Mouse (Mus musculus) lung, adult 18-20 months (tissue): ENCODE measurements around the gene Pdcd1lg2.

ENCODE experiments used
- DNase-seq, 2 experiments: peaks; one replicate each; pipeline ENCODE4 v3.0.0; 2022; ENCODE audit warnings: mixed read lengths in 2 of 2

Pdcd1lg2 gene

DNA sequence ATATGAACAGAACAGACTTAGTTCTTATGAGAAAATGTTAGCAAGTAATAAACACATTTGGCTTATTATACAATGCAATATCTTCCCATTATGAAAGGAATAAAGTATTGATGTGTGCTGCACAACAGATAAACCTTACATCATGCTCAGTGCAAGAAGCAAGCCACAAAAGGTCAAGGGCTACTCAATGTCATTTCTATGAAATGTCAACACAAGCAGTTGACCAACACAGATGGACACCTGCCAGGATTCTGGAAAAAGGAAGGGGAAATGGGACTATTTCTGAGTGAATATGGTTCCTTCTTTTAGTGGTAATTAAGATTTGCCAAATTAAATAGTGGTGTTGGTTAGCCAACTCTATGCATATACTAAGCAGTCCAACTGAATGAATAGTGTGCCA is 9.2 kb downstream of the Pdcd1lg2 start:
- peak; percentile 21 to 50 for DNase-seq

DNA sequence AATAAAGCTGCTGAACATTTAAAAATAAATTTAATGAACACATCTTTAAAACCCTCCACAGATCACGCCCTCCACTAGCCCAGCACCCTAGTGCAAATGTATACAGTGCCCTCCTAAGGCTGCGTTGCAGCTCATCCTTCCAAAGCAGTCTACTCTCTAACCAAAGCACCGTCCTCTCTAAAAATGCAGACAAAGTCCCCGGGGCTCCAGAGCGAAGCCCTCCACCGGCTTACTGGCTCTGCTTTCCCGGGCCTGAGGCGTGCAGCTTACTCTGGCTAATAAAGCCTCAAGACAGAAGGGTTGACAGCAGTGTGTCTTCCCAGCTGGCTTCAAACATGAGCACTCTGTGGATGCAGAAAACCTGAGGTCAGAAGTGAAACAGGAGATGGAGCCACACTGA is 9.7 kb downstream of the Pdcd1lg2 start:
- DNase-seq, result no peak

DNA sequence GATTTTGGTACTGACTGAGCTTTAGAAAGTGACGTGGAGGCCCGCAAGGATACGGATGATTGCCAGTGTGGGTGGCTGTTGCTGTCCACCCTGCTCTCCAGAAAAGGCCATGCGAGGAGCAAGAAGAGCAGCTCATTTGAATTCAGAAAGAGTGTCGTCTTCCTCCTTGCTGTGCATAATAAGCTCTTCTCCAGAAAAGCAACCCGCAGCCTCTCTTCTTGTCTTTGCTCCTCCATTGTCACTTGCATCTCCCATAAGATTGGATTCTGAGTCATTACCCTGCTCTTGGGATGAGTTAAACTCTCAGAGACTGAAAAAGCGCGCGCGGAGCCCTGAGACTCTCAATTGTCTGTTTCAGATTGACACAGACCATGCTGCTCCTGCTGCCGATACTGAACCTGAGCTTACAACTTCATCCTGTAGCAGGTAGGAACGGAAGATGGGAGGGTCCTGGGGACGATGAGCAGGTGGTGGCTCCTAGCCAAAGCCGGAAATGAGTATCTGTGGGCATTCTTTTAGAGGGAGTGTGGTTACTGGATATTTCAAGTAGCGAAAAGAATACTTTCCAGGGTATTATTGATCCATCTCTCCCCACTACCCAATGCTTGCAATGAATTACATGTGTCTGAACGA is 11.4 kb downstream of the Pdcd1lg2 start:
- DNase-seq, result no peak

DNA sequence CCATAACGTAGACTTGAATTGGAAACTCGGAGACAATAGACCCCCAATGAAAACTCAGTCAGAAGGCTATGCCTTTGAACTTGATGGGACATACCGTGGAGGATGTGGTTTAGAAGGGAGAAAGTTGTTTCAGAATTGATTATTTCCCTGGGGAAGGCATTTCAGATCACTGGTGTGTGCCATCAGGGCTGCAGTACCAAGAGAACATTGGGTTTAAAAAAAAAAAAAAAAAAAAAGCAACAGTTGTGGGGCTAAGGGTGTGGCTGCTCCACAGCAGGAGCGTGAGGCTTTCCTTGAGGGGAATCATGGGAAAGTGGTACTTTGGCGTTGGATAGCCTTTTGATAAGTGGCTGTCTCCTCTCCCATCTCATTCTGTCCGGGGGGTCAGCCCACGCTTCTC is 12.1 kb downstream of the Pdcd1lg2 start:
- no peak for DNase-seq

DNA sequence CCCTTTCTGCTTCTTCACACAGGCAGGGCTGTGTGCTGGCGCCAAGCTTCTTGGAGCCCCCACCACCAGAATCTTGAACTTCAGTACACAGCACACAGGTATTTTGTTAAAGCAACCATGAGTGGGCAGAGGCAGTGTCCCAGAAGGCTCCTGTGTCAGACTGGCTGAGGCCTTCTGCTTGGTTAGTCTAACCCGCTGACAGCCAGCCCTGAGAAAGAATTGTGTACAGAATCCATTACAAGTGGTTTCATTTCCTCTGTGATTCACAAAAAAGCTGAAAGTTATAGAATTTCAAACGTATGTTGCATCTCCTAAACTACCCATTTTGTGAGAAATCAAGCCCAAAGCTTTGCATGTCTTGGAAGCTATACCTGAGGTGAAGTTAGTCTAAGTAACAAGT is 19.8 kb downstream of the Pdcd1lg2 start:
- DNase-seq, result no peak

DNA sequence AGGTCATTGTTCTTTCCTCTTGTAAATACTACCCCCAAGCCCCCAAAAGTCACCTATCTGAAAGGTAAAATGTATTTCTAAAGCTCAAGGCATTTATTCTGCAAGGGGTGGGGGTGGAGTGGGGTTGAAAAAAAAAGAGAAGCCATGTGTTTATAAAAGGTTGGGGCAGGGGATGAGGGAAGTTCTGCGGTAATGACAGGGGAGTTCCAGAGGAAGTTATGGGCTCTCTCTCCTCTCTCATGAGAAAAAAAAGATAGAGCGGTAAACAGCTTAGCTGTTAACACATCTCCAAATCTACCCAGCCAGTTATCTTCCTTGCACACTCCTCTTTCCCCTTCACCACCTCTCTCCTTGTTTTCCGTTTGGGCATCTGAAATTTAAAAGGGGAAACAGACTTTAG is 20.2 kb downstream of the Pdcd1lg2 start:
- DNase-seq, result no peak

DNA sequence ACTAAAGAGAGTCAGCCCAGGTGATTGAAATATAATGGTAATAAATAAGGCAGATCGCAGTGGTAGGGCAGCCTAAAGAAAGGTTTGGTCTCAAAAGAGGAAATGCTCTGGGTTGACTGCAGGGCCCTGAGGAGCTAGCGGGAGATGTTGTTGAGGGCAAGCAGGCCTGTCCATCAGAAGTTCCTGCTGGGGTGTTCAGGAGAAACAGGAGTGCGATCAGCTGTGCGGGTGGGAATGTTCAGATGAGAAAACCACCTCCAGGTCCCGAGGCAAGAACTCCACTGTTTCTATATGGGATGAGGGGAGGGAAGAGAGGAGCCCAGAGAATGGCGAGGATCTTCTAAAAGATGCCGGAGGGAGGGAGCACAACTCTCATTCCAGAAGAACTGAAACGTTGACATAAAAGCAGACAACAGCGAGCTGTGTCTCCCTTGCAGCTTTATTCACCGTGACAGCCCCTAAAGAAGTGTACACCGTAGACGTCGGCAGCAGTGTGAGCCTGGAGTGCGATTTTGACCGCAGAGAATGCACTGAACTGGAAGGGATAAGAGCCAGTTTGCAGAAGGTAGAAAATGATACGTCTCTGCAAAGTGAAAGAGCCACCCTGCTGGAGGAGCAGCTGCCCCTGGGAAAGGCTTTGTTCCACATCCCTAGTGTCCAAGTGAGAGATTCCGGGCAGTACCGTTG is 26.2 kb downstream of the Pdcd1lg2 start:
- DNase-seq, result no peak

DNA sequence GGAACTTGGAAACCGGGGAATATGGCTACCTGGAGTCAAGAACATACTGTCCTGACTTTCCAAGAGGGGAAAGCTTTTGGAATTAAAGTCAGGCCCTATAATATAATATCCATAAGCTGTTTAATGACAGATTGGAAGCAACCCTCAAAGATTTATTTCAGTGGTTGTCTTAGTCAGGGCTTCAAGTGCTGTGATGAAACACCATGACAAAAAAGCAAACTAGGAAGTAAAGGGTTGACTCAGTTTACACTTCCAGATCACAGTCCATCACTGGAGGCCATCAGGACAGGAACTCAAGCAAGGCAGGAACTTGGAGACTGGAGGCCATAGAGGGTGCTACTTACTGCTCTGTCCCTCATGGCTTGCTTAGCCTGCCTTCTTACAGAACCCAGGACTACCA is 27.1 kb downstream of the Pdcd1lg2 start:
- DNase-seq, result no peak

DNA sequence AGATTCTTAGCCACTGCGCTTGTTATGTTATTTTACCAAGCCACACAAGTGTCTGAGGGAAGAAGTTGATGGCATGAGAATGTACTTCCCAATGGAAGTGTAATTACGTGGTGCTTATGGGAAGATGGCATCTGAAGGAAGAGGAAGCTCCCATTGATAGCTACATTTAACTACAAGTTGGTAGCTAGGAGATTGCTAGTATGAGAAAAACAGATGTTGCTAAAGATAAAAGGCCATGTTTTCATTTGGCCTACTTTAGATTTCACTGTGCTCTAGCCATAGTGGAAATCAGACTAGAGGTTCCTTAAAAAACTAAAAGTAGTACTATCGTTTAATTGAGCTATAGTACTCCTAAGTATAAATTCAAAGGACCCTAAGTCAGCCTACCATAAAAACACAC is 28.5 kb downstream of the Pdcd1lg2 start:
- no peak for DNase-seq

DNA sequence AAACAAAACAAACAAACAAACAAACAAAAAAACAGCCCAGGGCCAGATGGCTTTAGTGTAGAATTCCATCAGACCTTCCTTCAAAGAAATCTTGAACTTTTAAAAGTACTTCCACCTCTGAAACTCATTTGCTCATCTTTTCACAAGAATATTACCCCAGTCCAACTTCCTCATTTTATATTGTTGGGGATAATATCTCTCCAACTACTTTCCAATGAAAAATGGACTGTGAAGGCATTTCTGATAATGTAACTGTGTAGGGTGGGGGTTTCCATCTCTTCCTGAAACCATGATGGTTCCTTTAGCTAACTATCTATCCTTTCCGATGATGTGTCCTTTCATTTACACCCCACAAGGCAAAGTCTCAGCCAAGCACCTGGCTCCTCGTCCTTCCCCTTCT is 31.8 kb downstream of the Pdcd1lg2 start:
- no peak for DNase-seq

DNA sequence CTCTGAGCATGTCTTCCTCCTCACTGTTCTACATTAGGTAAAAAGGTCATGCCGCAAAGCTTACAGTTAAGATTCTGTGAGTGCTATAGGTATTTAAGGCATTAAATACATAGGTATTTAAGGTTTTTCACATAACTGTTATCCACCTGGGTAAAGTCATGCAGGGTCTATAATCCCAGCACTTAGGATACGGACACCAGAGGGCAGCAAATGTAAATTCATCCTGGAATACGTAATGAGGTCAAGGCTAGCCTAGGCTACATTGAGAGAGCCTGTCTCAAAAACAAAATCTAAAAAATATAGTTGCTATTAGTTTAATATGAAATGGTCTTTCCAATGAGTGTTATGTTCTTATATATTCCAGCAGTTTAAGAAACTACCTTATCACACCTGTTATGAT is 33.6 kb downstream of the Pdcd1lg2 start:
- DNase-seq, result no peak

DNA sequence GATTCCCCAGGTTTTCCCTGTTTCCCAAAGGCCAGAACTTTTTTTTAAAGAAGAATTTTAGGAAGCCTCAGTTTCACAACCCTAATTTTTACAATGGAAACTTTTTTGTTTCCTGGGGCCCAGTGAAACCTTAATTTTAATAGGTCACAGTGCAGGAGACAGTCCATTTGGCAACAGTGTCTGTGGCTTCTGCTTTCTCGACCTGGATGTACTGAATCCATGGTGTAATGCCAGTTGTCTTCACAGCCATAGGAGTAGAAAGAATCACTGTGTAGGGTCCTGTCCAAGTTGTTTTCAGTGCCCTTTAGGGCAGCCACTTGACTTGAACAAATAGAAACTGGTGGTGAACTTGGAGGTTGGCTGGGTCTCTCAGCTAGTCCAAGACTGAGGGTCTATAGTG is 37.7 kb downstream of the Pdcd1lg2 start:
- DNase-seq, result no peak

DNA sequence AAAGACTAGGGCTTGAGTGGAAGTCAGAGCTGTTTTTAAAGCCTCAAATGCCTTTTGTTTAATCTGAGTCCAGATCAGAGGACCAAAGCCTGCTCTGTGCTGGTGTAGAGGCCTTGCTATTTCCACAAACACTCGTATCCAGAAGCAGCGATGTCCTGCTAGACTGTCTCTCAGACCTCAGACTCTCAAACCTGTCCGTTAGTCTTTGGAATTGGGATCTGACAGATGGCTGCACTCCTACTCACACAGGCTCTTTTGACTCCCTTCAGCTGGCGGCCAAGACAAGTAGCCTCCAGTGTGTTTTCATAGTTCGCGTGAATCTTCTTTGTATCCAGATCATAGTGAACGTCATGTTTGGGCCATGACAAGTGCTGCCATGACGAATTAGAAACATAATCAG is 39.7 kb downstream of the Pdcd1lg2 start:
- no peak for DNase-seq

DNA sequence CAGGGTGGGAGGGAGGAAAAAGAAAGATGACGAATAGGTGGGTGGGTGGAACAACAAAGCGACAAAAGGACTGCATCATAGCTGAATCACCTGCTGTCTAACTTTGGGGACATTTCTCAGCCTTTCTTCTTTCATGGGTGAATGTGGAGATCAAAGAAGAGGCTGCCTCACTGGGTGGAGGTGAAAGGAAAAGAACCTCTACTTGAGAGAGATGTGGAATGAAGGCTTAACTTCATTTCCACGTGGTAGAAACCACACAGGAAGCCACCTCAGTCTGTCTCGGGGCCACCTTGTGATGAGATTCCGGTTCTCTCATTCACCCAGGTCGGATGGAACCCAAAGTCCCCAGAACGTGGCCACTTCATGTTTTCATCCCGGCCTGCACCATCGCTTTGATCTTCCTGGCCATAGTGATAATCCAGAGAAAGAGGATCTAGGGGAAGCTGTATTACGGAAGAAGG is 43.5 kb downstream of the Pdcd1lg2 start:
- no peak for DNase-seq

DNA sequence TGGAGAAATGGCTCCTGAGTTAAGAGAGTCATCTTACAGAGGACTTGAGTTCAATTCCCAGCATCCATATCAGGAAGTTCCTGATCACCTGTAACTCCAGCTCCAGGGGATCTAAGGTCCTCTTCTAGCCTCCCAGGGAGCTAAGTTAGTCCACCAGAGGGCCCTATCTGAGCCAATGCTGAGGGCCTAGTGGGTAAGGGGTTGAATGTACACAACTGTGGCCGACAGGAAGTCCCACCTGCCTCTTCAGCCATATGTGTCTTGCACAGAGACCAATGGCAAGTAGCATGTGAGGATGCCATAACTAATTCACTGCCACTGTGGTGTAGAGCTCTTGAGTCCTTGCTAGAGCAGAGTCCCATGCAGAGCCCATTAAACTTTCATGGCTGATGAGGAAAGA is 44.4 kb downstream of the Pdcd1lg2 start:
- no peak for DNase-seq

DNA sequence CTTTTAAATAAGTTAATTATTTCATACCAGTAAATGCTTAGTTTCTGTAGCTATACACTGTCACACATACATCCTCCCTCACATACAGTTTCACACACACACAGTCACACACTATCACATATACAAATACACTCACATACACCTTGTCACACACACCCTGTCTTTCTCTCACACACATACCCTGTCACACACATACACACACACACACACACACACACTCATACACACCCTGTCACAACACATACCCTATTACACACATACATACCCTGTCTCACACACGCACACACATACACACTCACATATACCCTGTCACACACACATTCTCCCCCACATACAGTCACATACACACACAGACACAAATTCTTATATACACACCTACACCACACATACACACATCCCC is 47.3 kb downstream of the Pdcd1lg2 start:
- no peak for DNase-seq

DNA sequence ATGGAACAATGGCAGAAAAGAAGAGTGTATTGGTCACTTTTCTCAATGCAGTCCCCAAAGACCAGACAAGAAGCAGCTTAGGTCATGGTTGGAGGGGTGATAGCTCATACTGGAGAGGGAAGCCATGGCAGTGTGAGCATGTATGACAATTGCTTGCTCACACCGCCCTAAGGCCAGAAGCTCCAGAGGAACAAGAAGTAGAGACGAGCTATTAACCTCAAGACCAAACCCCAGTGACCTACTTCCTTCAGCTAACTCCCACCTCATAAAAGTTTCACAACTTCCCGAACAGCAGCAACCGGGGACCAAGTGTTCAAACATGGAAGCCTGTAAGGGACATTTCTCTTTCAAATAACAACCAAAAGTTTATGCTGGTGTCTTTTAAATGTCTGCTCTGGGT is 51.7 kb downstream of the Pdcd1lg2 start:
- peak in 1 of 2 experiments; percentile 26 for DNase-seq

DNA sequence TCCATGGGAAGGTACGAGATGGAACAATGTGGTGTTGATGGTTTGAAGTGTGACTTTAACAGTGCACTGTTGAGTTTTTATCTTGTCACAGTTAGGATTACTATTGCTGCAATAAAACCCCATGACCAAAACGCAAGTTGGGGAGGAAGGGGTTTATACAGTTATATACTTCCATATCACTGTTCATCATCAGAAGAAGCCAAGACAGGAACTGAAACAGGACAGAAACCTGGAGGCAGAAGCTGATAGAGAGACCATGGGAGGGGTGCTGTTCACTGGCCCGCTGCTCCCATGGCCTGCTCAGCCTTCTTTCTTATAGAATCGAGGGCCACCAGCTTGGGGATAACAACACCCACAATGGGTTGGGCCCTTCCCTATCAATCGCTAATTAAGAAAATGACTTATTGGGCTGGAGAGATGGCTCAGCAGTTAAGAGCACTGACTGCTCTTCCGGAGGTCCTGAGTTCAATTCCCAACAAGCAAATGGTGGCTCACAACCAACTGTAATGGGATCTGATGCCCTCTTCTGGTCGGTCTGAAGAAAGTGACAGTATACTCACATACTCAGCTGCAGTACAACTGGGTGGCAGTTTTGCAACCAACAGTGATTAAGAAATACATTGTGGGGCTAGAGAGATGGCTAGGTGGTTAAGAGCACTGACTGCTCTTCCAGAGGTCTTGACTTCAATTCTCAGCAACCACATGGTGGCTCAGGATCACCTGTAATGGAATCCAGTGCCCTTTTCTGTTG is 53.1 kb downstream of the Pdcd1lg2 start:
- DNase-seq, result no peak

DNA sequence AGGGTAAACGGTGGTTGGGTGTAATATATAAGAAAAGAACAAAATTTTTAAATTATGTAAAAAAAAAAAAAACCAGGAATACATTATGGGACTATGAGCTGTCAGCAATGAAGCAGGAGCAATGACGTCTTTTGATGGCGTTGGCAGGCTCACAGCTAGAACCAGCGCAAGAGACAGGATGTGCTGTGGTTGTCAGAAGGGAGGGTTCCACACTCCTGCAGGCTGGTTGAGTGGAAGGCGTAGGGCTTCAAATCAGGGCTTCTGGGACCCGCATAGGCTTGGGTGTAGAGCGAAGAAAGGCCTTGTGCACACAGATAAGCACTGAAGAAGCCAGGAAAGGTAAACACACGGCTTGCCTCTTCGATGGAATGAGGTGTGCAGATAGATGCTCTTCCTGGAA is 56.1 kb downstream of the Pdcd1lg2 start:
- no peak for DNase-seq

DNA sequence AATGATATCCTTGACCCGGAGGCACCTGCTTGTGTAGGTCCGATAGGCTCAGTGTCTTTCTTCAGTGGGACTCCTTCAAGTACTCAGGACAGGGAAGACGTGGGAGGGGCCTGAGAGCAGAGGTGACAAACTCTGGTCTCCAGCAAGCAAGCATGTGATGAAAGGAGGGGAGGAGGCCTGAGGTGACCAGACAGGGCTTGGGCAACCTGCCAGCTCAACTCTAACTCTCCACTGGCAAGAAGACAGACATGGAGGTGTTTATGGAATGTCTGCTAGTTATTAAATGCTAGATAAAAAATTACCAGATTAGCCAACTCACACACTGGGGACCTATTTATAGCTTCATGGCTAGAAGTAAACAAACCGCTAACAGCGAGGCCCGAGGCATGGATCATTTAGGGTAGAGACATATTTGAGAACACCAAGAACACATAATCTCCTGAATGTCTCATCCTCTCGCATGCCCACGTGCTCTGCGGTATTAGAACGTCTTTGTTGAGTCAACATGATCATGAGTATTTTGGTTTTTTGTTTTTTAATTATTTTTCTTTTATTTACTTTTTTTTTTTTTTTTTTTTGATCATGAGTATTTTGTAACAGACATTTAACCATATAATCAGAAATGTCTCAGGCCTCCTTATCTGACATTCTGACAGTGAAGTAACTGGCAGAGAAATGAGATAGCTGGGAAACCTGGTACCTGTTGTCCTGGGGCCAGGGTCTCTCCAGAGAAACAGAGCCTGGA is 58.4 kb downstream of the Pdcd1lg2 start:
- DNase-seq, result peak; percentile 60 to 67

DNA sequence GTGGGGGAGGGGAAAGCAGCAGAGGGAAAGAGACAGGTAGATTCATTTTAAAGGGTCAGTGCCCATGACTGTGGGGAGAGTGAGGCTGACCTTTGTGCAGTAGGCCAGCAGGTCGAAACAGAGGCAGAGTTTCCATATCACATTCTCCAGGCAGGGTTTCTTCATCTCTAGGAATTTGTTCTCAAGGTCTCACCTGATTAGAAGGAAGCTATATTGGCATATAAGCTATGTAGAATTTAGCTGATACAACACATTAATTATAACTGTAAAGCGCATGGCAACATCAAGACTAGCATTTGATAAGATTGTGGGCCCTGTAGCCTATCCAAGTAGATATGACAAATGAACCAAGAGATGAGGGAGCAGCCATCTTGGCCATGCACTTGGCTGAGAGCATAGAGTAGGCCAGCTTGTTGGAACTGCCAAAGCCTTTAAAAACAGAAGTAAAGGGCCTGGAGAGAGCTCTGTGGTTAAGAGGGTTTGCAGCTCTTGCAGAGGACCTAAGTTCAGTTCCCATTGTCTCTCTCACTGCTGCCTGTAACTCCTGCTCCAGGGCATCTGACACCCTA is 59.1 kb downstream of the Pdcd1lg2 start:
- DNase-seq, result no peak

DNA sequence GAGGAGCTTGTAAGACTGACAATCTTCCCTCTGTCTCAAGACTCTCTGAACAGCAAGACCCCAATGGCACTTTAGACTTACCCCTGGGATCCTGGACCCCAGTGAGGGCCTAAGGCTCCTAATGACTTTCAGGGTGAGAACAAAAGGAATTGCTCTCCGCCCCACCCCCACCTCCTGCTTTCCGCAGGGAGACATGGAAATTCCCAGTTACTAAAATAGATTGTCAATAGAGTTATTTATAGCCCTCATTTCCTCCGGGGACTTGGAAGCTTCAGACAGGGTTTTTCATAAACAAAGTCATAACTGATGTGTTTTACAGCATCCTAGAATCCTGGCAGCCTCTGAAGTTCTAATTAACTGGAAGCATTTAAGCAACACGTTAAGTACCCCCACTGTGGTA is 59.9 kb downstream of the Pdcd1lg2 start:
- DNase-seq, result peak in 1 of 2 experiments; percentile 33

DNA sequence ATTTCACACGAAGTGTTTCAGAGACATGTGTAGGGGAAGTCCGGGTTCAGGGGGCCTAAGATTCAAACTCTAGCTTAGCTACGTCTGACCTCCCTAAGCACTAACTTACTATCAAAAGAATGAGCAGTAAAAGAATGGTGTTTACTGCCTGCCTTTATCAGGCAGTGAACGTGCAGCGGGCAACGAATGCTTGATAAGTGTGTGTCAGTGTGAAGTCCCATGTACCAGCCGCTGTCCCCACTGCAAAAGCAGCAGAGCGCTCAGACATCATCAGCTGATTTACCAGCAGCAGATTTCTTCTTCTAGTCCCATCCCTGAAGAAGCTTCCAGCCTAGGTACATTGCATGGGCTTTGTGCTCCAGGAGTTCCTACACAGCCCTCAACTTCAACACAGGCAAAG is 61.7 kb downstream of the Pdcd1lg2 start:
- DNase-seq, result no peak
